Comparison of ENCODE assay signal across 25 mouse cellular contexts in genomic region chr12:80970181-80970705, GRCm38 (mm10). TPM values are rescaled to one million over a fixed set of nuclear protein-coding genes. Genes with fewer than 3 reads are reported as not detected.
DNase-seq lines count a peak whose midpoint lies in the region; ATAC-seq and TF ChIP-seq lines count a peak whose summit lies in the region.
"Had no signal": no experiment of that assay in that cellular context is flagged by ENCODE, and none has a peak within 500 bp of the region (broad histone marks: within the 10 kb centered on the region; RNA-seq: fewer than 3 reads in every experiment).

No protein-coding gene starts in this region.

- no peaks in the 10 kb centered on the region for H3K9me3 ChIP-seq in forebrain, embryonic 11.5 days (ENCODE audit: control insufficient read depth, low read length)
- H3K9me3 ChIP-seq in forebrain, postnatal 0 days (ENCODE audit: low read length) = no peaks in the 10 kb centered on the region
- H3K9me3 ChIP-seq in intestine, embryonic 14.5 days (ENCODE audit: control insufficient read depth, low read length) = no peaks in the 10 kb centered on the region
- no peaks in the 10 kb centered on the region for H3K9me3 ChIP-seq in intestine, embryonic 16.5 days (ENCODE audit: control insufficient read depth, low read length)
- no peaks in the 10 kb centered on the region for H3K9me3 ChIP-seq in limb, embryonic 10.5 days (replicated peaks)

- H3K4me1 ChIP-seq in forebrain, embryonic 11.5 days (replicated peaks; ENCODE audit: control insufficient read depth, insufficient read depth, low read length) = no peaks in the 10 kb centered on the region
- H3K4me1 ChIP-seq in forebrain, postnatal 0 days (ENCODE audit: insufficient read depth) = no peaks in the 10 kb centered on the region
- no peaks in the 10 kb centered on the region for H3K4me1 ChIP-seq in heart, adult 2 months (ENCODE audit: control insufficient read depth, insufficient read depth, low read length)
- H3K4me1 ChIP-seq in intestine, embryonic 14.5 days (replicated peaks; ENCODE audit: control insufficient read depth, insufficient read depth, low read length) = no peaks in the 10 kb centered on the region
- peaks cover 7% of the 10 kb centered on the region; the same call in 1 of the 2 replicates for H3K4me1 ChIP-seq in intestine, embryonic 16.5 days (ENCODE audit: control insufficient read depth, insufficient read depth, low read length)
- 0 out of 2 replicates have a peak, but pooled peaks cover 5% of the 10 kb centered on the region for H3K4me1 ChIP-seq in limb, embryonic 10.5 days

- no peak overlapping the region for H3K27ac ChIP-seq in forebrain, embryonic 11.5 days (ENCODE audit: low read depth, low read length)
- no peak overlapping the region for H3K27ac ChIP-seq in forebrain, postnatal 0 days (ENCODE audit: low read depth, low read length)
- no peak overlapping the region for H3K27ac ChIP-seq in heart, adult 2 months
- no peak overlapping the region for H3K27ac ChIP-seq in intestine, embryonic 14.5 days (ENCODE audit: low read depth)
- H3K27ac ChIP-seq in intestine, embryonic 16.5 days (ENCODE audit: low read length) = no peak overlapping the region
- no peak overlapping the region for H3K27ac ChIP-seq in limb, embryonic 10.5 days

- no peak overlapping the region for H3K4me3 ChIP-seq in forebrain, embryonic 11.5 days (ENCODE audit: low read depth, low read length)
- no peak overlapping the region for H3K4me3 ChIP-seq in forebrain, postnatal 0 days (ENCODE audit: low read depth, low read length)
- no peak overlapping the region for H3K4me3 ChIP-seq in heart, adult 2 months
- H3K4me3 ChIP-seq in intestine, embryonic 14.5 days (ENCODE audit: low read depth, low read length) = no peak overlapping the region
- H3K4me3 ChIP-seq in intestine, embryonic 16.5 days (ENCODE audit: low read length) = no peak overlapping the region
- no peak overlapping the region for H3K4me3 ChIP-seq in limb, embryonic 10.5 days

- intact Hi-C loops in heart, adult 2 months (cut with DNase I) = no loop called here

- no peaks in the 10 kb centered on the region for H3K36me3 ChIP-seq in forebrain, embryonic 11.5 days (ENCODE audit: control insufficient read depth, insufficient read depth, low read length)
- H3K36me3 ChIP-seq in forebrain, postnatal 0 days (ENCODE audit: insufficient read depth) = no peaks in the 10 kb centered on the region
- H3K36me3 ChIP-seq in heart, adult 2 months (ENCODE audit: control insufficient read depth, insufficient read depth, low read length) = no peaks in the 10 kb centered on the region
- no peaks in the 10 kb centered on the region for H3K36me3 ChIP-seq in intestine, embryonic 14.5 days (ENCODE audit: control insufficient read depth, insufficient read depth, low read length)
- no peaks in the 10 kb centered on the region for H3K36me3 ChIP-seq in intestine, embryonic 16.5 days (ENCODE audit: control insufficient read depth, insufficient read depth, low read length)
- no peaks in the 10 kb centered on the region for H3K36me3 ChIP-seq in limb, embryonic 10.5 days
- H3K36me3 ChIP-seq: G1E had no signal

- no peak for TF ChIP-seq POLR2A in heart, adult 2 months (IDR thresholded peaks at IDR 0.05; ENCODE audit: insufficient read depth, low read depth, low read length)

- no peak for TF ChIP-seq EP300 in heart, adult 2 months (IDR thresholded peaks at IDR 0.05; ENCODE audit: insufficient read depth, low read depth, low read length)

- no peak for TF ChIP-seq CTCF in forebrain, postnatal 0 days (IDR thresholded peaks at IDR 0.05; ENCODE audit: low read depth)
- TF ChIP-seq CTCF in heart, adult 2 months (IDR thresholded peaks at IDR 0.05) = no peak

- H3K79me2 ChIP-seq in heart, adult 2 months (replicated peaks; ENCODE audit: control insufficient read depth, insufficient read depth, low read length) = no peaks in the 10 kb centered on the region

- no peaks in the 10 kb centered on the region for H3K27me3 ChIP-seq in forebrain, embryonic 11.5 days (ENCODE audit: control insufficient read depth, insufficient read depth, low read length)
- no peaks in the 10 kb centered on the region for H3K27me3 ChIP-seq in forebrain, postnatal 0 days (ENCODE audit: insufficient read depth, low read length)
- H3K27me3 ChIP-seq in heart, adult 2 months (ENCODE audit: control insufficient read depth, insufficient read depth, low read length) = no peaks in the 10 kb centered on the region; the same call in 1 of the 2 replicates
- H3K27me3 ChIP-seq in intestine, embryonic 14.5 days (replicated peaks; ENCODE audit: control insufficient read depth, insufficient read depth, low read length) = no peaks in the 10 kb centered on the region
- H3K27me3 ChIP-seq in intestine, embryonic 16.5 days (replicated peaks; ENCODE audit: control insufficient read depth, insufficient read depth, low read length) = no peaks in the 10 kb centered on the region
- H3K27me3 ChIP-seq in limb, embryonic 10.5 days (ENCODE audit: low read depth, poor library complexity, severe bottlenecking) = no peaks in the 10 kb centered on the region
- H3K27me3 ChIP-seq: CH12.LX had no signal

- no peak overlapping the region for H3K4me2 ChIP-seq in forebrain, embryonic 11.5 days (ENCODE audit: low read depth, low read length, severe bottlenecking)
- no peak overlapping the region for H3K4me2 ChIP-seq in forebrain, postnatal 0 days (ENCODE audit: low read depth)
- no peak overlapping the region for H3K4me2 ChIP-seq in intestine, embryonic 14.5 days (ENCODE audit: low read length)
- H3K4me2 ChIP-seq in intestine, embryonic 16.5 days (ENCODE audit: low read depth, low read length) = no peak overlapping the region

- H3K9ac ChIP-seq in forebrain, embryonic 11.5 days (ENCODE audit: low read length) = no peak overlapping the region
- H3K9ac ChIP-seq in forebrain, postnatal 0 days = no peak overlapping the region
- H3K9ac ChIP-seq in heart, adult 2 months (ENCODE audit: low read depth, low read length) = no peak overlapping the region
- H3K9ac ChIP-seq in intestine, embryonic 14.5 days (ENCODE audit: low read length) = no peak overlapping the region
- no peak overlapping the region for H3K9ac ChIP-seq in intestine, embryonic 16.5 days (ENCODE audit: low read depth, low read length)

- no peak for ATAC-seq in forebrain, embryonic 11.5 days (replicated peaks; ENCODE audit: low FRiP score)
- no peak for ATAC-seq in forebrain, postnatal 0 days
- no peak for ATAC-seq in intestine, embryonic 14.5 days (replicated peaks; ENCODE audit: low FRiP score, low TSS enrichment, low read depth)
- no peak for ATAC-seq in intestine, embryonic 16.5 days
- ATAC-seq: activated CD4-positive, CD25-positive, alpha-beta regulatory T cell, adult 4 months; CD4-positive, CD25-positive, alpha-beta regulatory T cell, adult 4 months; Patski had no signal

- peak; percentile 37 for DNase-seq in forebrain, embryonic 11.5 days (ENCODE audit: low spot score)
- DNase-seq in forebrain, postnatal 0 days = no peak
- peak; percentile 61 for DNase-seq in heart, adult 11 months
- no peak for DNase-seq in heart, adult 2 months
- DNase-seq in intestine, embryonic 14.5 days (ENCODE audit: low spot score) = peak; percentile 9
- peak; percentile 23 for DNase-seq in limb, embryonic 10.5 days (ENCODE audit: low spot score)
- DNase-seq in urinary bladder, postnatal 25 days (ENCODE audit: low spot score) = no peak
- DNase-seq: adrenal gland, adult 2 months; adrenal gland, adult 8-10 months; adrenal gland, postnatal 10 days; adrenal gland, postnatal 14 days; adrenal gland, postnatal 25 days; adrenal gland, postnatal 36 days; B cell, adult 2 months; cerebellum, adult 11 months; cerebellum, adult 11-12 months had no signal

- WGBS in forebrain, embryonic 11.5 days = 66% methylated on average over 8 of the region's 8 CpGs
- WGBS in forebrain, postnatal 0 days = 67% methylated on average over 8 of the region's 8 CpGs
- 72% methylated on average over 8 of the region's 8 CpGs for WGBS in heart, adult 2 months
- WGBS in intestine, embryonic 14.5 days = 74% methylated on average over 8 of the region's 8 CpGs
- 75% methylated on average over 8 of the region's 8 CpGs for WGBS in intestine, embryonic 16.5 days
- 83% methylated on average over 8 of the region's 8 CpGs for WGBS in limb, embryonic 10.5 days

RNA-seq across cellular contexts. Expression of gene Slc10a1, which starts 1.7 kb away (rescaled TPM):
- 0.63 and 0.67 TPM in 2 replicates for polyA plus RNA-seq in forebrain, embryonic 11.5 days (2014; fragmentation: Nextera tagmentation; extraction: Ambion mirVana)
- not detected in 2 replicates for total RNA-seq in forebrain, postnatal 0 days (2014; rRNA removed)
- not detected in 2 replicates for polyA plus RNA-seq in forebrain, postnatal 0 days (2015; fragmentation: Nextera tagmentation; extraction: Ambion mirVana)
- total RNA-seq in heart, adult 2 months (2021) = not detected
- polyA plus RNA-seq in heart, adult 2 months (2012; rRNA removed) = 0.61 TPM in 1 of 2 replicates, not detected in the other
- 0.50 and 0.74 TPM in 2 replicates for polyA plus RNA-seq in intestine, embryonic 14.5 days (2014; fragmentation: Nextera tagmentation; extraction: Ambion mirVana)
- polyA plus RNA-seq in intestine, embryonic 16.5 days (2015; fragmentation: Nextera tagmentation; extraction: Ambion mirVana) = 0.48 and 0.70 TPM in 2 replicates
- 0.40 and 0.68 TPM in 2 replicates for polyA plus RNA-seq in limb, embryonic 10.5 days (2016; fragmentation: Nextera tagmentation; extraction: Ambion mirVana)
- total RNA-seq: adrenal gland, adult 18-20 months; adrenal gland, postnatal 25 days; adrenal gland, postnatal 36 days had no signal
- polyA plus RNA-seq: brain, embryonic 14.5 days; C2C12; G1E had no signal

RNA-seq across cellular contexts. Expression of gene Srsf5, which starts 24.9 kb away (rescaled TPM):
- polyA plus RNA-seq in forebrain, embryonic 11.5 days (2014; fragmentation: Nextera tagmentation; extraction: Ambion mirVana) = 436 and 461 TPM in 2 replicates
- total RNA-seq in forebrain, postnatal 0 days (2014; rRNA removed) = 344 and 488 TPM in 2 replicates
- polyA plus RNA-seq in forebrain, postnatal 0 days (2015; fragmentation: Nextera tagmentation; extraction: Ambion mirVana) = 488 and 529 TPM in 2 replicates
- 100 to 1,000 TPM; 115 to 126 TPM for total RNA-seq in heart, adult 2 months (2021)
- 217 and 259 TPM in 2 replicates for polyA plus RNA-seq in heart, adult 2 months (2012; rRNA removed)
- 350 and 386 TPM in 2 replicates for polyA plus RNA-seq in intestine, embryonic 14.5 days (2014; fragmentation: Nextera tagmentation; extraction: Ambion mirVana)
- polyA plus RNA-seq in intestine, embryonic 16.5 days (2015; fragmentation: Nextera tagmentation; extraction: Ambion mirVana) = 466 and 492 TPM in 2 replicates
- 411 and 501 TPM in 2 replicates for polyA plus RNA-seq in limb, embryonic 10.5 days (2016; fragmentation: Nextera tagmentation; extraction: Ambion mirVana)

RNA-seq across cellular contexts. Expression of gene Smoc1, which starts 56.4 kb away (rescaled TPM):
- polyA plus RNA-seq in forebrain, embryonic 11.5 days (2014; fragmentation: Nextera tagmentation; extraction: Ambion mirVana) = 6.7 and 6.8 TPM in 2 replicates
- 9.5 and 16.9 TPM in 2 replicates for total RNA-seq in forebrain, postnatal 0 days (2014; rRNA removed)
- polyA plus RNA-seq in forebrain, postnatal 0 days (2015; fragmentation: Nextera tagmentation; extraction: Ambion mirVana) = 7.9 and 12.3 TPM in 2 replicates
- 1 to 10 TPM; 4.8 to 6.2 TPM for total RNA-seq in heart, adult 2 months (2021)
- 6.9 and 8.0 TPM in 2 replicates for polyA plus RNA-seq in heart, adult 2 months (2012; rRNA removed)
- 8.8 and 10.9 TPM in 2 replicates for polyA plus RNA-seq in intestine, embryonic 14.5 days (2014; fragmentation: Nextera tagmentation; extraction: Ambion mirVana)
- 9.2 and 9.6 TPM in 2 replicates for polyA plus RNA-seq in intestine, embryonic 16.5 days (2015; fragmentation: Nextera tagmentation; extraction: Ambion mirVana)
- polyA plus RNA-seq in limb, embryonic 10.5 days (2016; fragmentation: Nextera tagmentation; extraction: Ambion mirVana) = 24.2 and 29.6 TPM in 2 replicates

Comparison
In these comparisons a context has a peak if more than half of its experiments do, and no peak if none do; other contexts are left out.
1. DNase-seq: peak in forebrain, embryonic 11.5 days (single experiment), heart, adult 11 months (single experiment), intestine, embryonic 14.5 days (single experiment) and limb, embryonic 10.5 days (single experiment); none in forebrain, postnatal 0 days (single experiment), heart, adult 2 months (0 of 2) and urinary bladder, postnatal 25 days (single experiment).